Mouse (Mus musculus): ENCODE measurements around the gene Slamf8. TPM values are rescaled to one million over a fixed set of nuclear protein-coding genes. Genes with fewer than 3 reads are reported as not detected.

Slamf8 gene
- polyA plus RNA-seq, 1 experiment: 7.6 TPM

DNA sequence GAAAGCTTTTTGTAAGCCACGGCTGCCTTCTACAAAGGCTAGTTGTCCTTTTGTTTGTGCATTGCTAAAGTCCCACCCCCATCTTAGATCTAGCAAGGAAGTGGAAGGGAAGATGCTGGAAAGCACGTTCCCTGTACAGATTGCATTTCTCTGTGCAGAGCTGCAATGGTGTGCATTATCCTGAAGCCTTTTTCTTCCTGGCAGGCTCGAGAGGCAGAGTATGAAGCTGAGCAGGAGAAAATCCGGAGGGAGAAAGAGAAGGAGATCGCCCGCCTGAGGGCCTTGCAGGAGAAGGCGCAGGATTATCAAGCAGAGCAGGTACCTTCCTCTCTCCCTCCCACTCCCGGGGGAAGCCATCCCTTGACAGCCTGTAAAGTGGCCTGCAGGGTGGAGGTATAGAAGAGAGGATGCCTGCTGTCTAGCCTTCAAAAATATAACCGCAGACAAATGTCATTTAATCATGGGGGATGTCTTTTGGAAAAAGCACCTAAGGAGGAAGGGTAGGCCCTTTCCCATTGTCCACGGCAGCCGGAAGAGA, 50.0 kb downstream of the Slamf8 start:
- no peak for DNase-seq (ENCODE audit: low read depth, low spot score)
- 59% methylated on average over 11 of the region's 11 CpGs for WGBS

GRCm38 (mm10) chr1:172539827-172540226, 50.5 kb downstream of the Slamf8 start:
- WGBS: 27% methylated on average over 6 of the region's 6 CpGs
- DNase-seq (ENCODE audit: low read depth, low spot score): no peak

DNA sequence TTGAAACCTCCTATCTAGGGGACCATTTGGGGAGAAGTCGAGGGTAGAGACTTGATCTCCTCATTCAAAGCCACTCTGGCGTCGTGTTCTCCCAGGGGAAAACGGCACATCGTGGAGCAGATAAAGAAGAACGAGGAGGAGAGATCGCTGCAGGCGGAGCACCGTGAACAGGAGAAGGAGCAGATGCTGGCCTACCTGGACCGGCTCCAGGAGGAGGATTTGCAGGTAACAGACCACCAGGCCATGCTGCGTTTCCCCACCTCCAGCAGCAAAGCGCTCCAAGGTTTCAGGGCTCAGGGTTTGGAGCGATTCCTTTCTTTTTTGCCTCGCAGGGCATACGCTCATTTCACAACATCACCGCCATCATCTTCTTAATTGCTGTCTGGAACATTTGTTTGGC, 55.3 kb downstream of the Slamf8 start:
- WGBS: 84% methylated on average over 16 of the region's 16 CpGs
- DNase-seq (ENCODE audit: low read depth, low spot score): no peak

GRCm38 (mm10) chr1:172532551-172532950, 57.8 kb downstream of the Slamf8 start:
- DNase-seq (ENCODE audit: low read depth, low spot score): no peak
- 9% methylated on average over 13 of the region's 13 CpGs for WGBS

Other genes with a start within 250 kb of the Slamf8 start
- 0.86 and 1.5 TPM in 2 replicates for gene Kcnj10, start 249.4 kb downstream of the Slamf8 start, polyA plus RNA-seq (2012; rRNA removed)
- gene Pigm, start 214.0 kb downstream of the Slamf8 start, polyA plus RNA-seq (2012; rRNA removed): 3.4 and 5.4 TPM in 2 replicates
- gene Slamf9, start 115.2 kb downstream of the Slamf8 start, polyA plus RNA-seq (2012; rRNA removed): 3.1 and 4.7 TPM in 2 replicates
- 109 and 288 TPM in 2 replicates for gene Igsf9, start 108.8 kb downstream of the Slamf8 start, polyA plus RNA-seq (2012; rRNA removed)
- 301 and 312 TPM in 2 replicates for gene Tagln2, start 90.5 kb downstream of the Slamf8 start, polyA plus RNA-seq (2012; rRNA removed)
- gene Cfap45, start 69.8 kb downstream of the Slamf8 start, polyA plus RNA-seq (2012; rRNA removed): 0.10 and 0.21 TPM in 2 replicates
- 0.16 and 0.42 TPM in 2 replicates for gene Vsig8, start 34.6 kb downstream of the Slamf8 start, polyA plus RNA-seq (2012; rRNA removed)
- gene Fcrl6, start 12.0 kb upstream of the Slamf8 start, polyA plus RNA-seq (2012; rRNA removed): not detected in 2 replicates
- 8.8 and 10.8 TPM in 2 replicates for gene Dusp23, start 42.4 kb upstream of the Slamf8 start, polyA plus RNA-seq (2012; rRNA removed)
- gene Crp, start 107.5 kb upstream of the Slamf8 start, polyA plus RNA-seq (2012; rRNA removed): not detected in 2 replicates